Mouse (Mus musculus) kidney, embryonic 16.5 days (tissue): ENCODE data around the gene Olfr826. TPM values are rescaled to one million over a fixed set of nuclear protein-coding genes. Genes with fewer than 3 reads are reported as not detected.
"Not testable (repeated sequence)": the region's sequence is repeated elsewhere in the genome, so short reads cannot be mapped to it uniquely, and the experiment has no call there.

ENCODE experiments used
- ATAC-seq: fragments of 200-750 bp; cut with Nextera tagmentation; 2 replicates; pipeline ENCODE4 v1.8.0; 2017; ENCODE audit warnings: moderate TSS enrichment; ENCODE audit not compliant: low FRiP score, low TSS enrichment
- H3K27ac ChIP-seq: fragments of 300-500 bp; sonication (generic); 2 replicates; pipeline ENCODE4 v1.5.1; 2014; ENCODE audit warnings: low read length
- H3K27me3 ChIP-seq: fragments of 300-500 bp; sonication (generic); 2 replicates; pipeline ENCODE4 v1.6.1; 2014; ENCODE audit warnings: low read length, control low read depth, mixed read lengths; ENCODE audit not compliant: insufficient read depth
- H3K36me3 ChIP-seq: fragments of 300-500 bp; sonication (generic); 2 replicates; pipeline ENCODE4 v1.6.1; 2014; ENCODE audit warnings: low read length, control low read depth, mixed read lengths; ENCODE audit not compliant: insufficient read depth
- H3K4me1 ChIP-seq: fragments of 300-500 bp; sonication (generic); 2 replicates; pipeline ENCODE4 v1.6.1; 2014; ENCODE audit warnings: low read length, control low read depth, mixed read lengths; ENCODE audit not compliant: insufficient read depth
- H3K4me2 ChIP-seq: fragments of 300-500 bp; sonication (generic); replicated peaks from 2 replicates; pipeline ENCODE4 v1.6.1; 2014; ENCODE audit warnings: low read depth, low read length
- H3K4me3 ChIP-seq: fragments of 300-500 bp; sonication (generic); 2 replicates; pipeline ENCODE4 v1.5.1; 2014; ENCODE audit warnings: mild to moderate bottlenecking, low read length
- H3K9ac ChIP-seq: fragments of 300-500 bp; sonication (generic); replicated peaks from 2 replicates; pipeline ENCODE4 v1.6.1; 2014; ENCODE audit warnings: low read length
- H3K9me3 ChIP-seq: fragments of 300-500 bp; sonication (generic); 2 replicates; pipeline ENCODE4 v1.6.1; 2016; ENCODE audit warnings: low read length, control low read depth
- polyA plus RNA-seq: library from polyadenylated mRNA; unstranded; fragments of >200 nt; fragmentation: Nextera tagmentation; extraction: Ambion mirVana; gene quantifications from 2 replicates; pipeline ENCODE4 v1.2.1, GENCODE M21; 2015

The Olfr826 gene
- polyA plus RNA-seq, 1 experiment from 2014 or later, result not detected

DNA sequence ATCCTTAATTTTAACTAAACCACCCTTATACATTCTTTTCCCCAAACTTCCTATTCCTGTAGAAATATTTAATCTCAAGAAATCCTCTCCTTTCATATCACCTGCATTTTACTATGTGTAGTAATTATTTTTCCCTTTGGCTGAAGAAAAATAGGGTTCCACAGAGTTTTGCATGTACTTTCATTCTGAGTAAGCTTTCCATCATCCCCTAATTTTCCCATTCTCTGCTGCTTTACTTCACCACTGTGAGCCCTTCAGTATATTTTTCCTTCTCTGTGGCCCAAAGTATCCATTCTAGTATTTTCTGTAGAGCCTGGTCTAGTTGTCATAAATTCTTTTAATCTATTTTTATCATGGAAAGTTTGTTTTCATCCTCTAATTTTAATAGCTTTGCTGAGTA is 49.2 kb downstream of the Olfr826 start:
- ATAC-seq, result no peak
- Histone ChIP-seq H3K4me3 (no peak overlapping the region), H3K9me3 (no peaks in the 10 kb centered on the region), H3K27ac (no peak overlapping the region), H3K27me3 (no peaks in the 10 kb centered on the region), H3K9ac (no peak overlapping the region), H3K36me3 (no peaks in the 10 kb centered on the region), H3K4me1 (no peaks in the 10 kb centered on the region), H3K4me2 (no peak overlapping the region)

DNA sequence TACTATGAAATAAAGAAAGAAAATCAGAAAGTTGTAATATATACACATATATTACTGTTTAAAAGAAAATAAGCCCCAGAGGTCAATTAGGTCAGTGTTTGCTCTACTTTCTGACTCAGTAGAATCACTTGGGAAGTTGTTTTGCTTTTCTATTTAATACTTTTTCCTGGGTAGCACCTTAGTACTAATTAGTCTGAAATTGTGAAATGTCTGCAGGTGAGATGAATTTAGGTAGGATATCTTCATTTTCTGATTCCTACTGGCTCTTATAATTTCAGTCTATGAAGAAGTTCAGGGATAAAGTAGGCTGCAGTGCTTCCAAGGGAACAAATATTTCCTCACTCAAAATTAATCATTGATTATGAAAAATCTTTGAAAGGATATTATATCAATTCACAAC is 54.1 kb downstream of the Olfr826 start, which contains the start of gene Olfr824:
Olfr824 (minus strand) TSS at position 101 of the 400 bp plus-strand sequence.
- H3K9ac ChIP-seq, H3K36me3 ChIP-seq, H3K4me1 ChIP-seq, ATAC-seq, H3K27me3 ChIP-seq, H3K27ac ChIP-seq, H3K4me2 ChIP-seq, H3K9me3 ChIP-seq, H3K4me3 ChIP-seq: not testable (repeated sequence)

Other genes starting within 250 kb of the Olfr826 start
- gene Olfr818, start 235.1 kb downstream of the Olfr826 start, polyA plus RNA-seq, result not detected in 2 replicates
- gene Olfr819, start 216.9 kb downstream of the Olfr826 start, polyA plus RNA-seq, result not detected in 2 replicates
- not detected in 2 replicates for gene Olfr247, start 208.0 kb downstream of the Olfr826 start, polyA plus RNA-seq
- gene Gm10310, start 199.1 kb downstream of the Olfr826 start, polyA plus RNA-seq, result not detected in 2 replicates
- not detected in 2 replicates for gene Olfr820, start 171.6 kb downstream of the Olfr826 start, polyA plus RNA-seq
- gene Olfr821, start 153.8 kb downstream of the Olfr826 start, polyA plus RNA-seq, result not detected in 2 replicates
- gene Olfr822, start 113.0 kb downstream of the Olfr826 start, polyA plus RNA-seq, result not detected in 2 replicates
- gene Olfr823, start 68.8 kb downstream of the Olfr826 start, polyA plus RNA-seq, result not detected in 2 replicates
- gene Olfr824, start 54.2 kb downstream of the Olfr826 start, polyA plus RNA-seq, result not detected in 2 replicates
- gene Olfr825, start 17.4 kb downstream of the Olfr826 start, polyA plus RNA-seq, result not detected in 2 replicates
- not detected in 2 replicates for gene Olfr827, start 30.2 kb upstream of the Olfr826 start, polyA plus RNA-seq
- not detected in 2 replicates for gene Neurod4, start 96.1 kb upstream of the Olfr826 start, polyA plus RNA-seq
- gene Tespa1, start 138.7 kb upstream of the Olfr826 start, polyA plus RNA-seq, result 0.14 and 0.26 TPM in 2 replicates
- not detected in 2 replicates for gene Vmn2r84, start 210.1 kb upstream of the Olfr826 start, polyA plus RNA-seq
- gene Vmn2r85, start 245.5 kb upstream of the Olfr826 start, polyA plus RNA-seq, result not detected in 2 replicates